Comparison of ENCODE assay signal across 17 mouse cellular contexts in the genomic region with DNA sequence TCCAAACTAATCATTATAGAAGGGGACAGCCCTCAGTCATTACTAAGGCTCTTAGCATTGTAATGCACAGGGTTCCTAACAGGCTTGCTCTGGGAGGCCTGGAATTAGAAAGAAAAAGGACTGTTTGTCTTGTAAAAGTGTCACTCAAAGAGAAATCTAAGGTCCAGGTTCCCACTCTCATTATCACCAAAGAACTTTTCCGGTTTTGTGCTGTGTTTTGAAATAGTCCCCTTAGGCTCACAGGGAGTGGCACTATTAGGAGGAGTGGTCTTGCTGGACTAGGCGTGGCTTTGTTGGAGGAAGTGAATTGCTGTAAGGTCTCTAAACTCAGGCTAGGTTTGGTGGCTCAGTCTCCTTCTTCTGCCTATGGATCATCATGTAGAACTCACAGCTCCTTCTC.
"Had no signal": no experiment of that assay in that cellular context is flagged by ENCODE, and none has a peak within 500 bp of the region (broad histone marks: within the 10 kb centered on the region; RNA-seq: fewer than 3 reads in every experiment).

No protein-coding gene starts in this region.

- DNase-seq: lung, embryonic 14.5 days; lung, postnatal 10 days; lung, postnatal 4 days; midbrain, embryonic 14.5 days; retina, postnatal 1 day; right cerebral cortex, adult 18-20 months; right cerebral cortex, postnatal 25 days; right cerebral cortex, postnatal 4 days; spleen, adult 18-20 months; thymus, adult 18-20 months; thymus, postnatal 14 days; thymus, postnatal 36 days had no signal

- H3K4me1 ChIP-seq: midbrain, embryonic 12.5 days; neural tube, embryonic 13.5 days; neural tube, embryonic 15.5 days had no signal

- H3K27ac ChIP-seq: midbrain, embryonic 10.5 days; midbrain, embryonic 12.5 days; neural tube, embryonic 13.5 days; neural tube, embryonic 15.5 days had no signal

- H3K4me3 ChIP-seq: midbrain, embryonic 10.5 days; midbrain, embryonic 12.5 days; myocyte; neural tube, embryonic 13.5 days; neural tube, embryonic 15.5 days had no signal

- H3K27me3 ChIP-seq: midbrain, embryonic 12.5 days; neural tube, embryonic 13.5 days; neural tube, embryonic 15.5 days had no signal

- H3K9ac ChIP-seq: lung, embryonic 14.5 days; midbrain, embryonic 12.5 days; neural tube, embryonic 13.5 days; neural tube, embryonic 15.5 days had no signal

- H3K9me3 ChIP-seq: midbrain, embryonic 10.5 days; midbrain, embryonic 12.5 days; neural tube, embryonic 13.5 days; neural tube, embryonic 15.5 days had no signal

- H3K36me3 ChIP-seq: midbrain, embryonic 10.5 days; midbrain, embryonic 12.5 days; neural tube, embryonic 13.5 days; neural tube, embryonic 15.5 days had no signal
